Mouse (Mus musculus) kidney, embryonic 15.5 days (tissue): ENCODE measurements around the gene Mat2a. TPM values are rescaled to one million over a fixed set of nuclear protein-coding genes. Genes with fewer than 3 reads are reported as not detected.

Experiments used
- ATAC-seq: fragments of 200-750 bp; cut with Nextera tagmentation; replicated peaks from 2 replicates; pipeline ENCODE4 v1.8.0; 2017; ENCODE audit warnings: moderate TSS enrichment; ENCODE audit not compliant: low FRiP score
- H3K27ac ChIP-seq: fragments of 300-500 bp; sonication (generic); 2 replicates; pipeline ENCODE4 v1.5.1; 2015; ENCODE audit warnings: mild to moderate bottlenecking, inconsistent platforms
- H3K27me3 ChIP-seq: fragments of 300-500 bp; sonication (generic); 2 replicates; pipeline ENCODE4 v1.6.1; 2015; ENCODE audit warnings: inconsistent platforms
- H3K36me3 ChIP-seq: fragments of 300-500 bp; sonication (generic); 2 replicates; pipeline ENCODE4 v1.6.1; 2015; ENCODE audit warnings: inconsistent platforms
- H3K4me1 ChIP-seq: fragments of 300-500 bp; sonication (generic); 2 replicates; pipeline ENCODE4 v1.6.1; 2015; ENCODE audit warnings: inconsistent platforms
- H3K4me2 ChIP-seq: fragments of 300-500 bp; sonication (generic); 2 replicates; pipeline ENCODE4 v1.6.1; 2015; ENCODE audit warnings: moderate library complexity, mild to moderate bottlenecking, inconsistent platforms
- H3K4me3 ChIP-seq: fragments of 300-500 bp; sonication (generic); replicated peaks from 2 replicates; pipeline ENCODE4 v1.5.1; 2015; ENCODE audit warnings: mild to moderate bottlenecking, inconsistent platforms
- H3K9ac ChIP-seq: fragments of 300-500 bp; sonication (generic); 2 replicates; pipeline ENCODE4 v1.6.1; 2015; ENCODE audit warnings: mild to moderate bottlenecking, inconsistent platforms
- H3K9me3 ChIP-seq: fragments of 300-500 bp; sonication (generic); replicated peaks from 2 replicates; pipeline ENCODE4 v1.6.1; 2016; ENCODE audit warnings: inconsistent platforms
- WGBS: fragments of 180-500 bp; shearing (Covaris S2); methylation state at CpG from one replicate; pipeline ENCODE4 v1.1.7; 2015; ENCODE audit warnings: mixed read lengths; 5-methylcytosine and 5-hydroxymethylcytosine counted together
- polyA plus RNA-seq: library from polyadenylated mRNA; unstranded; fragments of >200 nt; fragmentation: Nextera tagmentation; extraction: Ambion mirVana; gene quantifications from 2 replicates; pipeline ENCODE4 v1.2.1, GENCODE M21; 2015

The Mat2a gene
- polyA plus RNA-seq, 1 experiment from 2014 or later, result 418 TPM

GRCm38 (mm10) chr6:72386561-72386960 is 52.8 kb downstream of the Mat2a start:
- Histone ChIP-seq H3K9me3 (no peaks in the 10 kb centered on the region), H3K4me1 (peaks cover 39% of the 10 kb centered on the region), H3K27me3 (no peaks in the 10 kb centered on the region), H3K9ac (no peak overlapping the region), H3K27ac (no peak overlapping the region), H3K4me2 (no peak overlapping the region), H3K4me3 (no peak overlapping the region), H3K36me3 (peaks cover 37% of the 10 kb centered on the region)
- 88% methylated on average over 2 of the region's 2 CpGs for WGBS
- no peak for ATAC-seq

GRCm38 (mm10) chr6:72385258-72385657 is 54.1 kb downstream of the Mat2a start:
- Histone ChIP-seq H3K27me3 (no peaks in the 10 kb centered on the region), H3K9ac (no peak overlapping the region), H3K4me2 (no peak overlapping the region), H3K9me3 (no peaks in the 10 kb centered on the region), H3K4me1 (peaks cover 31% of the 10 kb centered on the region), H3K36me3 (peaks cover 37% of the 10 kb centered on the region), H3K27ac (no peak overlapping the region), H3K4me3 (no peak overlapping the region)
- WGBS, result 88% methylated on average over 4 of the region's 4 CpGs
- ATAC-seq, result no peak

GRCm38 (mm10) chr6:72383952-72384351 is 55.4 kb downstream of the Mat2a start:
- Histone ChIP-seq H3K4me2 (no peak overlapping the region), H3K4me1 (peaks cover 25% of the 10 kb centered on the region), H3K4me3 (no peak overlapping the region), H3K9ac (no peak overlapping the region), H3K36me3 (peaks cover 37% of the 10 kb centered on the region), H3K27me3 (peaks cover 12% of the 10 kb centered on the region), H3K27ac (no peak overlapping the region), H3K9me3 (no peaks in the 10 kb centered on the region)
- ATAC-seq, result no peak
- WGBS, result 95% methylated on average over 7 of the region's 7 CpGs

GRCm38 (mm10) chr6:72383142-72383820 is 56.1 kb downstream of the Mat2a start:
- H3K27ac ChIP-seq, result no peak overlapping the region
- peaks cover 19% of the 10 kb centered on the region for H3K4me1 ChIP-seq
- 88% methylated on average over 6 of the region's 6 CpGs for WGBS
- no peak overlapping the region for H3K4me2 ChIP-seq
- H3K9ac ChIP-seq, result no peak overlapping the region
- peaks cover 37% of the 10 kb centered on the region for H3K36me3 ChIP-seq
- ATAC-seq, result no peak
- no peak overlapping the region for H3K4me3 ChIP-seq
- H3K9me3 ChIP-seq, result no peaks in the 10 kb centered on the region
- peaks cover 15% of the 10 kb centered on the region for H3K27me3 ChIP-seq

Other genes with a start within 250 kb of the Mat2a start
- gene Atoh8, start 204.0 kb downstream of the Mat2a start, polyA plus RNA-seq, result 18.5 and 18.9 TPM in 2 replicates
- gene Sftpb, start 134.9 kb downstream of the Mat2a start, polyA plus RNA-seq, result not detected in 2 replicates
- gene Usp39, start 94.4 kb downstream of the Mat2a start, polyA plus RNA-seq, result 46.3 and 50.3 TPM in 2 replicates
- 27.6 and 29.8 TPM in 2 replicates for gene 0610030E20Rik, start 92.2 kb downstream of the Mat2a start, polyA plus RNA-seq
- gene Tmem150a, start 84.1 kb downstream of the Mat2a start, polyA plus RNA-seq, result 24.0 and 26.7 TPM in 2 replicates
- 116 and 130 TPM in 2 replicates for gene Rnf181, start 72.6 kb downstream of the Mat2a start, polyA plus RNA-seq
- gene Vamp5, start 59.1 kb downstream of the Mat2a start, polyA plus RNA-seq, result 35.0 and 40.7 TPM in 2 replicates
- 146 and 150 TPM in 2 replicates for gene Vamp8, start 48.9 kb downstream of the Mat2a start, polyA plus RNA-seq
- 32.5 and 36.0 TPM in 2 replicates for gene Ggcx, start 25.2 kb downstream of the Mat2a start, polyA plus RNA-seq
- 0.13 and 0.14 TPM in 2 replicates for gene Sh2d6, start 82.1 kb upstream of the Mat2a start, polyA plus RNA-seq
- 68.4 and 70.7 TPM in 2 replicates for gene Capg, start 104.8 kb upstream of the Mat2a start, polyA plus RNA-seq
- gene Elmod3, start 158.9 kb upstream of the Mat2a start, polyA plus RNA-seq, result 14.6 and 16.8 TPM in 2 replicates
- 22.1 and 24.6 TPM in 2 replicates for gene Retsat, start 158.9 kb upstream of the Mat2a start, polyA plus RNA-seq
- gene Tgoln1, start 177.4 kb upstream of the Mat2a start, polyA plus RNA-seq, result 37.5 and 39.5 TPM in 2 replicates